Mouse (Mus musculus): ENCODE measurements around the gene Hoxa2. TPM values are rescaled to one million over a fixed set of nuclear protein-coding genes. Genes with fewer than 3 reads are reported as not detected.

Gene Hoxa2
- total RNA-seq, 2 experiments from 2014 or later = not detected

GRCm38 (mm10) chr6:52115899-52116298 is 48.7 kb downstream of the Hoxa2 start:
- no peak for DNase-seq (ENCODE audit: low spot score in 2 of 2)
- Histone ChIP-seq H3K27ac (no peak overlapping the region), H3K4me3 (no peak overlapping the region)
- no peak for TF ChIP-seq CTCF (conservative IDR thresholded peaks at IDR 0.05)

Other genes starting within 250 kb of the Hoxa2 start
- gene Skap2, start 152.3 kb downstream of the Hoxa2 start, total RNA-seq (2021) = 10 to 100 TPM; 14.1 to 15.7 TPM
- gene Hoxa1, start 6.5 kb downstream of the Hoxa2 start, total RNA-seq (2021) = not detected
- gene 5730596B20Rik, start 12.7 kb upstream of the Hoxa2 start, total RNA-seq (2021) = not detected
- gene Hoxa4, start 26.9 kb upstream of the Hoxa2 start, total RNA-seq (2021) = not detected
- gene Hoxa5, start 39.8 kb upstream of the Hoxa2 start, total RNA-seq (2021) = not detected
- not detected for gene Hoxa6, start 43.9 kb upstream of the Hoxa2 start, total RNA-seq (2021)
- gene Hoxa3, start 48.5 kb upstream of the Hoxa2 start, total RNA-seq (2021) = not detected
- gene Gm28308, start 48.5 kb upstream of the Hoxa2 start, total RNA-seq (2021) = not detected
- gene Hoxa7, start 57.0 kb upstream of the Hoxa2 start, total RNA-seq (2021) = not detected
- gene Hoxa9, start 66.3 kb upstream of the Hoxa2 start, total RNA-seq (2021) = not detected
- gene Hoxa10, start 76.0 kb upstream of the Hoxa2 start, total RNA-seq (2021) = not detected
- not detected for gene Hoxa11, start 81.0 kb upstream of the Hoxa2 start, total RNA-seq (2021)
- not detected for gene Hoxa13, start 96.0 kb upstream of the Hoxa2 start, total RNA-seq (2021)
- gene Evx1, start 148.7 kb upstream of the Hoxa2 start, total RNA-seq (2021) = not detected

Measured in layer of hippocampus, adult 2 months (tissue).